Mouse (Mus musculus): ENCODE measurements around the gene Ccdc103.

Gene Ccdc103

GRCm38 (mm10) chr11:102893015-102893651 lies 12.1 kb downstream of the Ccdc103 start:
- peak; percentile 82 to 84 for DNase-seq

DNA sequence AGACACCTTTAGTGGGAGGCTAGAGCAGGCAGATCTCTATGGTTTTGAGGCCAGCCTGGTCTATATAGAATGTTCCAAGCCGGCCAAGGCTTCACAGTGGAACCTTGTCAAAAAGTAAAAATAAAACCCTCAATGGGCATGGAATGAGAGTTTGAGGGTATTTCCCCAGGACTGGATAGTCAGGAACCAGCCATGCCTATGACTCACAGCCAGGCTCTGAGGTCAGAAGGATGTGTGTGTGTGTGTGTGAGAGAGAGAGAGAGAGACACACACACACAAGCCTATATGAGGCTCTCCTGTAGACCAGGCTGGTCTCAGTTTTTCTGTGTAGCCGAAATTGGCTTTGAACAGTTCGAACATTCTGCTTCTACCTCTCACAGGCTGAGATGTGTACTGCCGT lies 13.7 kb downstream of the Ccdc103 start:
- no peak for DNase-seq

- no peak for DNase-seq
Observed at GRCm38 (mm10) chr11:102895779-102896178, 14.8 kb downstream of the Ccdc103 start.

GRCm38 (mm10) chr11:102896641-102897040 lies 15.6 kb downstream of the Ccdc103 start:
- peak; percentile 66 for DNase-seq

GRCm38 (mm10) chr11:102898408-102898807 lies 17.4 kb downstream of the Ccdc103 start:
- DNase-seq: peak; percentile 90 to 94

DNA sequence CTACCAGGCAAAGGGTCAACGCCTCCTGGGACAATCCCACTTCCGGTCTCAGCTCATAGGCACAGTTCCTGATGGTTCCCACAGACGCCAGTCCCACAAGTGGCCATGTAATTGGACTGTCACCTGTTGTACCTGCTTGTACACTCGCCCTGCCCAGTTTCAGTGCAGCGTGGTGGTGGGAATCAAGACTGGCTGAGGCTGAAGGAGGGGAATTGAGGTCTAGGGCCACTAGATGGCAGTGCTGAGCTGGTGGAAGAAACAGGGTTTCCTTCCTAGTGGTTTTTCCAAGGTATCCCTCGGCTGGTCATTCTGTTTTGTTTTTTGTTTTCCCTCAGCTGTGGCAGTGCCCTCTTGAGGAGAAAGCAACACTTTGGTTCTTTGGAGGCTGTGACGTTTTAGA lies 19.8 kb downstream of the Ccdc103 start, which contains the start of gene Gfap:
Gfap (minus strand) TSS at position 150 of the 400 bp plus-strand sequence.
- peak; percentile 95 to 97 for DNase-seq

- no peak for DNase-seq
Observed at GRCm38 (mm10) chr11:102901199-102901598, 20.2 kb downstream of the Ccdc103 start.

DNA sequence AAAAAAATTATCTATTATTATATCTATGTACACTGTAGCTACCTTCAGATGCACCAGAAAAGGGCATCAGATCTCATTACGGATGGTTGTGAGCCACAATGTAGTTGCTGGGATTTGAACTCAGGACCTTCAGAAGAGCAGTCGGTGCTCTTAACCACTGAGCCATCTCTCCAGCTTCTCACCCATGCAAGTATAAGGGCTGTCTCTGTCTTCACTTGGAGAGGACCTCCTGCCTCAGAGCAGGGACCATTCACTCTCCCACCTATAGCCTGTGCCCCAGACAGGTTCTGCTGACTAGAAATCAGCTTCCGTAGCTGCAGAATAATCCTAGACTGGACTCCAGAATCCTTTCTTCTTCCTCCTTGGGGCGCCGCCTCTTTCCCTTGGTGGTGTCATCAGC lies 21.1 kb downstream of the Ccdc103 start:
- no peak for DNase-seq

DNA sequence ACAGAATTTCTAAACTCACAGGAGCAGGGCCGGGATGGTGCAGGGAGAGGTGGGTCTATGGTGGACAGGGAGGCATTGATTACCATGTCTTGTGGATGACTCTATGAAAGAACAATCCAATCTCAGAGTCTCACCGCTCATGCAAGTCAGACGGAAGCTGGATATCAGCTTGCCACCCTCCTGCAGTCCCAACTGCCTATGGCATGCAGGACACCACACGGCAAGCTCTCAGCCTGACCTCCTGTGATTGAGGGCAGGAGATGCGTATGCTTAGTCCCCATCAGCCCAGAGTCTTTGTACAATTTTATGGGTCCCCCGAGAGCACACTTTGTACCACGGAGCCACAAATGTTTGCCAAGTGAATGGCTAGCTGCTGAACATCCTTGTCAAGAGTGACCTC lies 22.6 kb downstream of the Ccdc103 start:
- no peak for DNase-seq

DNA sequence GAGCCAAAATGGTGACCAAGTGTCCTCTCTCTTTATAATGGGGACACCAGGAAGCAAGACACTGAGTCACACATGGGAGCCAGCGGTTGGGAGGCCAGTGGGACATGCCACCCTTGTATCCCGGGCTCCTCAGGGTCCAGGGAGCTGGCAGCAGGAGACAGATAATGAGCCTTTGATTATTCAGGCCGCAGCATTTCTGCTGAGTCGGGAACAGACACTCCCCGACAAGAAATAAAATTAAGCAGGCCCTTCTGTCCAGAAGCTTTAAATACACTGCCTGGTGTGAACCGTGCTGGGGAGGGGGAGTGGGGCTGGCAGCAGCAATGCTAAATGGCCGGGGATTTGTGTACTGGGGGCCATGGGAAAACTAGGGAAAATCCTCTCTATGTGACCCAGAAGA lies 30.4 kb downstream of the Ccdc103 start:
- no peak for DNase-seq

DNA sequence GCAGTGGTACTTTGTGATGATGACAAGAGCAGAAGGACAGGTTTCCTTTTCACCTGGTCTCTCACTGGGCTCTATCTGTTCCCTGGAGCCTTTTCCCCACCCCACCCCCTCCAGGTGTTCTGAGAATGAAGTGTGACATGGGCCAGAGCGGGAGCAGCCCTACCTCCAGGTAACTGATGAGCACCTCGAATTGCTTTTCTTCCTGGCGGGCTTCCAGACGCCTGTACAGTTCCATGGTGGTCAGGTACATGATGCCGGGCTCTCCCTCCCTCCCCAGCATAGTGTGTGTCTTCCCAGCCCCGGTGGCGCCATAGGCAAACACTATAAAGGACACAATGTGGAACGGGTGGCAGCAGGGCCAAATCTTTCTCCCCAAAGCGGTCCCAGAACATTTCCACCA lies 34.4 kb downstream of the Ccdc103 start:
- DNase-seq: no peak

- DNase-seq: no peak
Observed at GRCm38 (mm10) chr11:102918077-102918476, 37.1 kb downstream of the Ccdc103 start.

- DNase-seq: no peak
Observed at GRCm38 (mm10) chr11:102921491-102921890, 40.5 kb downstream of the Ccdc103 start.

DNA sequence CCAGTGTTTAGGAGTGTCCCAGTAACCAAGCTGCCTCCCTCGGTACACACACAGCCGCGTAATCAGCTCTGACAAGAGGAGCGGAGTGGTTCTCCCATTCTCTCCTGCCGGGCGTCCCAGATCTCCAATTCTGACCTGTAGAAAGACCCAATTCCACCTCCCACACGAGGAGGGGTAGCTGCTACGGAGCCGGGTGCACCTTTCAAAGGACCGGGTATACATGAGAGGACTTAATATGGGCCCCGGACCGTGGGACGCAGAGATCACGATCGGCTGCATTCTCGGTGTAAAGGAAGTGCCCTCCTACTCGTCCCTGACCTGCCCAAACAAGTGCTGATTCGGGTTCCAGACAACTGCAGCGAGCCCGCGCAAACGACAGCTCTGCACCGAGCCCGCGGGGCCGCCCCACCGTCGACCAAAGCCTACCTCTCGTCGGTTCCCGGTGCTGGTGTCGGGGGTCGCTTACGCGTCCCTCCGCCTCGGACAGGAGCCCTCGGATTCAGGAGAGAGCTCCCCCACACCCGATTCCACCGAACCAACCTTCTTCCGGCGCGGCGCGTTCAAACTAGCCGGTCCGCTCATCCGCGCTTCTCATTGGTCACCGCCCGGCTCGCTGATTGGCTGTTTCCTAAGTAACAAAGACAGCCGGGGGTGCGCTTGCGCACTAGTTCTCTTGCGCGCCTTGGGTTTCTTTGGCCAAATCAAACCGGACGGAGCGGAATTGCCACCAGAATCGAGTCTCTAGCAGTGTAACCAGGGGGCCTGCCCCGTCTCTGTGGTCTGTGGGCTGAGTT lies 43.8 kb downstream of the Ccdc103 start, which contains the start of gene Kif18b:
Kif18b (minus strand) TSS at position 568 of the 794 bp plus-strand sequence.
- peak; percentile 96 to 97 for DNase-seq

DNA sequence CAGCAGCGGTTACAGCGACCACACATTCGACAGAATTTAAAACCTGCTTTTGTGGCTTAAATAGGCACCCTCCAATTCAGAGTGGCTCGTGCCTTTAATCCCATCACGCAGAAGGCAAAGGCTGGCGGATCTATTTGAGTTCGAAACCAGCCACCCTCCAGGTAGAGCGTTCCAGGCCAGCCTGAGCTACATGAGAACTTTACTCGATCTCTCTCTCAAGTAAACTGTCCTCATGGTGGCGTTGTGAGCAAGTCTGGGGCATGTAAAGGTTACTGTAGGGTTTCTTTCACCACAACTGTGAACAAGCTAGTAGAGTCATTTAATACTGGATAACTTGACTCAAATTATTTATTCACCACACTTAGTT lies 44.3 kb downstream of the Ccdc103 start:
- DNase-seq: peak in 1 of 2 experiments; percentile 68

DNA sequence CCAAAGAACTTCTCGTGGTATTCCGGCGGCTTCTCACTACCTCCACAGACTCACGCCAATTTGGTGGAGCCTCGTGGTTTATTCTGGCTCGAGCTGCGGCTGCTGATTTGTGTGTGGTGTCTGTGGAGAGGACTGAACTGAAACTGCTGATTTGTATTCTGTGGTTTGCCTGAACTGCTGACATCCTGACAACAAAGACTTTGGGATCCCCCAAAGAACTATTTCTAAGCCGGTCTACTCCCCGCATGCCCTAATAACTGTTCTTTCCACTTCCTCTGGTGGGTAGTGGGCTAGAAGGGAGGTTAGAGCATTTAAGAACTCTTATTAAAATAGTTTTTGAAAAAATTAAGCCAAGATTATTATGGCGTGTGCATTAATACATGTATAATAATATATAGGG lies 49.7 kb downstream of the Ccdc103 start:
- no peak for DNase-seq

All from cerebellum, postnatal 10 days (tissue).